Mouse (Mus musculus): ENCODE results near the gene 4930442H23Rik.

GRCm38 (mm10) chr10:81134966-81135681, 48.5 kb downstream of the 4930442H23Rik start, which contains the start of gene Zbtb7a:
- no peak for TF ChIP-seq CTCF (IDR thresholded peaks at IDR 0.05; ENCODE audit: control insufficient read depth, insufficient read depth, insufficient read length)
- TF ChIP-seq MYOD1 (IDR thresholded peaks at IDR 0.05; ENCODE audit: control insufficient read depth, insufficient read length, low read depth) = no peak
- TF ChIP-seq USF1 (IDR thresholded peaks at IDR 0.05; ENCODE audit: low read depth) = no peak
- no peak for TF ChIP-seq FOSL1 (IDR thresholded peaks at IDR 0.05; ENCODE audit: insufficient read depth, low read length, poor library complexity, severe bottlenecking)
- no peak for TF ChIP-seq MAX (IDR thresholded peaks at IDR 0.05)
- no peak for TF ChIP-seq MYOG (IDR thresholded peaks at IDR 0.05; ENCODE audit: control insufficient read depth, extremely low read depth, insufficient read length)
